Mouse (Mus musculus): Measurements from ENCODE around the gene Ccr9. TPM values are rescaled to one million over a fixed set of nuclear protein-coding genes. Genes with fewer than 3 reads are reported as not detected.
A peak's percentile ranks its signal among the peaks of the same experiment; 100 is the strongest.

The Ccr9 gene
- not detected in 2 replicates for polyA plus RNA-seq (2012)

DNA sequence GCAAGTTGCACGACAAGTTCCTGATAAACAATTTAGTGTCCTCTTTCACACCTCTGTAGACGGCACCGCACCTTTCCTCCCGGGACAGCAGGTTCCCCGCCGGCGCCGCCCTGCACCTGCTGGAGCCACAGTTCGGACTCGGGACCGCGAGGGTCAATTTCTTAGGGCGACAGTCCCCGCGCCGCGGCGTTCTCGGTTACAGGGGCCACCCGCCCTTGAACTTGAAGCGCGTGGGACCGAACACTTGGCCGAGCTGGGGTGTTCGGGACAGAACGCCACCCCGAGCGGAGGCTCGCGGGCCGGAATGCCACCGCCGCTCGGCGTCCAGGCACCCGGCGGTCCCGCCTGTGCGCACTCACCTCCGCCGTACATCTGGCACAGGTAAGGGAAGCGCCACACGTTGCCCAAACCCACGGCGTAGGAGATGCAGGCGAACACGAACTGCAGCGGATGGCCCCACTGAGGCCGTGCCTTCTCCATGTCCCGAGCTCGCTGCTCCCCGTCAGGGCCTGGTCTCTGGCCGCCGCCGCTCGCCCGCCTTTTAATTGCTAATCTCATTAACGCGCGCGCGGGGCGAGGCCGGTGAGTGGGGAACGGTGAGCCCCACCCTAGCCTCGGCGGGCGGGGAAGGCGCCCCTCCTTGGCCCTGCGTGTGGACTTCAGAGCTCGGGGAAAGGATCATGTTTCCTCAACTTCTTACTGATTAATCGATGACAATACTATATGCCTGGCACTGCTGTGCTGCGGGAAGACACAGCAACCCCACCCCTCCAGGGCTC, at the start of gene Ccr9, which contains the start of gene Slc6a20a:
TSS of gene Ccr9 (plus strand) at position 113 of the 779 bp plus-strand sequence.
TSS of gene Slc6a20a (minus strand) at position 559 of the 779 bp plus-strand sequence.
- no peak for TF ChIP-seq GATA1 (IDR thresholded peaks at IDR 0.05; ENCODE audit: low read length)

GRCm38 (mm10) chr9:123631666-123632065, 46.6 kb upstream of the Ccr9 start:
- TF ChIP-seq GATA1 (IDR thresholded peaks at IDR 0.05; ENCODE audit: low read length), result no peak

- TF ChIP-seq GATA1 (IDR thresholded peaks at IDR 0.05; ENCODE audit: low read length), result no peak
Measured at GRCm38 (mm10) chr9:123632281-123632680, 46.0 kb upstream of the Ccr9 start, which contains the start of gene Slc6a20b. Gene Slc6a20b, minus strand, starts transcription at chr9:123632565.

GRCm38 (mm10) chr9:123632993-123633392, 45.2 kb upstream of the Ccr9 start:
- no peak for TF ChIP-seq GATA1 (IDR thresholded peaks at IDR 0.05; ENCODE audit: low read length)

GRCm38 (mm10) chr9:123636771-123637170, 41.5 kb upstream of the Ccr9 start:
- no peak for TF ChIP-seq GATA1 (IDR thresholded peaks at IDR 0.05; ENCODE audit: low read length)

DNA sequence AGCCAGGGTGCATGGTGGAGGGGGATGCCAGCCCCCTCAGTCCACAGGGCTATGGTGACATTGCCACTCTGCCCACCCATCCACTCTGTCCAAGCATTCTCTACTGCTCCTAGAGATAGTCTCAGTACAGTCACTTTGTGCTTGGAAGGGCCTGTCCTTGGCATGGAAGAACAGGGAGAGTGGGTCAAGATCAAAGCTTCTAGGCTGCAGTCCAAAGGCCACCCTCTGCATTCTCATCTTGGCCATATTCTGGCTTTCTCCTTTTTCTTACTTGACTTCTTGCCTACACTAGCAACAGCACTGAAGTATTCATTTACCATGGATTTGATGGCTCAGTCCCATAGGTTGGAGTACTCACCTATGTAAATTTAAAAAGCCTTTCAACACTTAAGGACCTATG, 40.0 kb upstream of the Ccr9 start:
- no peak for TF ChIP-seq GATA1 (IDR thresholded peaks at IDR 0.05; ENCODE audit: low read length)

DNA sequence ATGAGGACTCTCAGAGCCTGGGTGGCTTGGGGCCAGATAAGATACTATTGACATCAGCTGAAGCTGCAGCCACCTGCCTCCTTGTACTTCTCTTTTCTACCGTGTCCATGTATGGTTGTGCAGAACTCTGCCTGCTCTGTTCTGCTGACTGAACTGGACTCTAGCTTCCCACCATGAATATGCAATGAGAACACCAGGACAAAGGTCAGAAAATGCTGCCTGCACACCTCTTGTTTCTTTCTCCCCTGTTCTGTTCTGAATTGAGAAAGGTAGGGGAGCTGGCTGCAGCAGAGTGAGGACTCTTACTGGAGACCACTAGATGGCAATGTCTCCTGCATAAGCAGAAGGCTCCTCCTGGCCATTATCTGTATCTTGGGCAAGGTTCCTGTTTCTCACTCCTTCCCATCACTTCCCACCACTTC, 39.6 kb upstream of the Ccr9 start:
- TF ChIP-seq GATA1 (IDR thresholded peaks at IDR 0.05; ENCODE audit: low read length), result no peak

DNA sequence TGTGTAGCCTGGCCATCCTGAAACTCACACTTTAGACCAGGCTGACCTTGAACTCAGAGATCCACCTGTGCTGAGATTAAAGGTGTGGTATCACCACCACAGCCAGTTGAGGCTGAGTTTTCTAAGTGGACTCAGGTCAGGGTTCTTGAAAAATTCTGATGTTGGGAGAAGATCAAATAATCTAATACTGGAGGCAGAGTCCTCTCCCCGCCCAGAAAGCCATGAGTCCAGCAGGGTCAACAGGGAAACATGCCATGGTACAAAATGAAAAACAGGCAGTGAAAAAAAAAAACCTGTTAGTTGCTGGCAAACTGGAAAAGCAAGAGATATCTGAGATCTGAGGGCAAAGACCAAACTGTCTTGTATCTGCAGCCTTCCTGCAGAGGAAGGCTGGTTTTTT, 38.1 kb upstream of the Ccr9 start:
- TF ChIP-seq GATA1 (IDR thresholded peaks at IDR 0.05; ENCODE audit: low read length), result no peak

GRCm38 (mm10) chr9:123649785-123650511, 28.3 kb upstream of the Ccr9 start:
- TF ChIP-seq GATA1 (IDR thresholded peaks at IDR 0.05; ENCODE audit: low read length), result no peak

DNA sequence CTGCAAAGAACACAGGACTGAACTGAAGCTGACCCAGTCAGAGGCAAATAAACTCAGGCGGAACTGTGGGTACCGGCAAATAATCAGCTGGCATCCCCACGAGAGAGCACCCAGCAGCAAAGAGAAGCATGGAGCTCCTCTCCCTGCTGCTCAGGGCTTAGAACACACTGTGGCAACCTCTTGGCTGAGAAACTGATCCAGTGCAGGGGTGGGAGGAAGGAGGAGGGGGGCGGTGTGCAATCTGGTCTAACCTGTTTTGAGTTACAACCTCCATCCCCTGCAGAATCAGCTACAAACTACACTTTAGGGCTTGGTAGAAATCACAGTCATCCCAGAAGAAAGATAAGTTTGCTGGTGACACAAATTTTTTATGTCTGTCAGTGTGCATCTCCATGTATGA, 26.9 kb upstream of the Ccr9 start:
- no peak for TF ChIP-seq GATA1 (IDR thresholded peaks at IDR 0.05; ENCODE audit: low read length)

- no peak for TF ChIP-seq GATA1 (IDR thresholded peaks at IDR 0.05; ENCODE audit: low read length)
Measured at GRCm38 (mm10) chr9:123657457-123657856, 20.8 kb upstream of the Ccr9 start.

GRCm38 (mm10) chr9:123658981-123659380, 19.3 kb upstream of the Ccr9 start:
- TF ChIP-seq GATA1 (IDR thresholded peaks at IDR 0.05; ENCODE audit: low read length), result no peak

DNA sequence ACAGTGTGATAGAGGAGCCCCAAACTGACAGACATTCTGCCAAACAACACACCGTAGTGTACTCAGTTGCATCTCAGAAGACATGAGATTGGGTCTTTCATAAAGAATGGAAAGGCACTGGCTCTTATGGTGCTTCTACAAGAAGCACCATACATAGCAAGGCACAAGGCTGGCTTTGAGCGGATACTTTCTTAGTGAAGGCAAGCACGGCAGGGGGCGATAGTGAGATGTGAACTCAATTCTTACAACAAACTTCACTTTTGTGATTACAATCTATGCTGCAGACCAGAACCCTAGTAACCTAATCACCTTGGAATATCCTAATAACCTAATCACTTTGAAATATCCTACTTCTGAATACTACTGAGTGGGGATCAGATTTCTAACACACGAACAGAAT, 12.6 kb upstream of the Ccr9 start:
- TF ChIP-seq GATA1 (IDR thresholded peaks at IDR 0.05; ENCODE audit: low read length), result no peak

DNA sequence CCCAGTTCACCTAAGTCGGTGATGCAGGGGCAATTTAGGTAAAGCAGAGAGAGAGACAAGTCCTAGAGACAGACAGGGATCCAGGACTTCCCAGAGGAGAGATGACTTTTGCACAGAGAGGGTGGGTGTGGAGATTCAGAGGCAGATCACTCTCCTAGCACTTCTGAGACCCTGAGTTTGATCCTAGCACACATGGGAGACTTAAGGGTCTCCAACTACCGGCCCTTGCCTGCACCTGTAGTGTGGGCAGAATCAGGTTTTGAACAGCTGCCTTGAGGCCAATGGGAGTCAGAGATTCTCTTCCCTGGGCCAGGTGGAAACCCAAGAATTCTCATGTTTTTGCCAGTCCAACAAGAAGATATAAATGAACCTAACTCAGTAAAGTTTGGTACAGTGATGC, 959 bp downstream of the Ccr9 start:
- TF ChIP-seq GATA1 (IDR thresholded peaks at IDR 0.05; ENCODE audit: low read length), result no peak

- no peak for TF ChIP-seq GATA1 (IDR thresholded peaks at IDR 0.05; ENCODE audit: low read length)
Measured at GRCm38 (mm10) chr9:123683704-123684103, 5.5 kb downstream of the Ccr9 start.

GRCm38 (mm10) chr9:123686206-123686605, 8.0 kb downstream of the Ccr9 start:
- TF ChIP-seq GATA1 (IDR thresholded peaks at IDR 0.05; ENCODE audit: low read length), result no peak

- TF ChIP-seq GATA1 (IDR thresholded peaks at IDR 0.05; ENCODE audit: low read length), result peak; percentile 19
Measured at GRCm38 (mm10) chr9:123688227-123688626, 10.0 kb downstream of the Ccr9 start.

All from G1E-ER4 (cell line).